Mouse (Mus musculus) ES-E14 (cell line): ENCODE results near the gene Zfp821. TPM values are rescaled to one million over a fixed set of nuclear protein-coding genes. Genes with fewer than 3 reads are reported as not detected.

ENCODE experiments used
- DNase-seq: peaks from one replicate; pipeline ENCODE4 v3.0.0-alpha.2; 2013; ENCODE audit warnings: low read depth, low spot score
- H3K27ac ChIP-seq: 2 replicates; pipeline ENCODE4 v1.5.1; 2012; ENCODE audit warnings: low read depth, mild to moderate bottlenecking, low read length, moderate library complexity, mixed read lengths; ENCODE audit not compliant: poor library complexity, insufficient read depth, severe bottlenecking
- H3K36me3 ChIP-seq: 2 replicates; pipeline ENCODE4 v1.6.1; 2012; ENCODE audit warnings: mild to moderate bottlenecking, low read length, moderate library complexity, mixed read lengths; ENCODE audit not compliant: control insufficient read depth, poor library complexity, insufficient read depth, severe bottlenecking
- H3K4me1 ChIP-seq, 2 experiments: fragments of 150-350 bp in 1 of 2; sonication (generic) in 1 of 2; 2 replicates each; pipeline ENCODE4 v1.6.1; 2012; ENCODE audit warnings: low read length in 2 of 2, mild to moderate bottlenecking in 1 of 2, mixed read lengths in 1 of 2; ENCODE audit not compliant: control insufficient read depth in 2 of 2, insufficient read depth in 2 of 2, poor library complexity in 1 of 2
- H3K4me3 ChIP-seq, 2 experiments: fragments of 150-350 bp in 1 of 2; sonication (generic) in 1 of 2; 2 replicates each; pipeline ENCODE4 v1.5.1; 2012; ENCODE audit warnings: low read length in 2 of 2, low read depth in 1 of 2, mild to moderate bottlenecking in 1 of 2, mixed read lengths in 1 of 2; ENCODE audit not compliant: insufficient read depth in 1 of 2, poor library complexity in 1 of 2, severe bottlenecking in 1 of 2
- H3K9ac ChIP-seq: 2 replicates; pipeline ENCODE4 v1.6.1; 2012; ENCODE audit warnings: low read depth, mild to moderate bottlenecking, low read length, mixed read lengths; ENCODE audit not compliant: poor library complexity, insufficient read depth, severe bottlenecking
- H3K9me3 ChIP-seq: fragments of 150-350 bp; sonication (generic); 2 replicates; pipeline ENCODE4 v1.6.1; 2012; ENCODE audit warnings: low read depth, mild to moderate bottlenecking, low read length; ENCODE audit not compliant: control insufficient read depth, insufficient read depth
- CHD2 ChIP-seq: IDR thresholded peaks from 2 replicates; pipeline ENCODE4 v1.6.1; 2014; ENCODE audit warnings: mild to moderate bottlenecking, low read depth, low read length, inconsistent platforms
- HCFC1 ChIP-seq: IDR thresholded peaks from 2 replicates; pipeline ENCODE4 v1.6.1; 2012; ENCODE audit warnings: low read length, inconsistent platforms, borderline replicate concordance; ENCODE audit not compliant: insufficient read depth
- MAFK ChIP-seq: IDR thresholded peaks from 2 replicates; pipeline ENCODE4 v1.6.1; 2014; ENCODE audit warnings: mild to moderate bottlenecking, low read depth, low read length, inconsistent platforms; ENCODE audit not compliant: insufficient read depth
- ZC3H11A ChIP-seq: IDR thresholded peaks from 2 replicates; pipeline ENCODE4 v1.6.1; 2012; ENCODE audit warnings: low read depth, mild to moderate bottlenecking, inconsistent platforms, low read length, borderline replicate concordance
- ZNF384 ChIP-seq: IDR thresholded peaks from 2 replicates; pipeline ENCODE4 v1.6.1; 2012; ENCODE audit warnings: low read depth, low read length, inconsistent platforms
- in situ Hi-C, 2 experiments: fragments of 600-800 bp; cut with MboI; formaldehyde crosslinking; loops; one replicate each; pipeline ENCODE4 v1.15.1; 2025; ENCODE audit warnings: low sequenced_read_pairs in 2 of 2, inconsistent platforms in 1 of 2; ENCODE audit not compliant: unreplicated experiment in 2 of 2
- total RNA-seq: library from RNA; depleted of rRNA; stranded (reverse); fragments of 300-350 nt; gene quantifications from 2 replicates; pipeline ENCODE4 v1.2.3, GENCODE M21; 2012

The Zfp821 gene
- total RNA-seq, 1 experiment, result 8.7 TPM

- Histone ChIP-seq H3K36me3 (peaks cover 26% of the 10 kb centered on the region), H3K4me1 (no peaks in the 10 kb centered on the region), H3K27ac (no peak overlapping the region), H3K9ac (no peak overlapping the region), H3K4me3 (no peak overlapping the region), H3K9me3 (no peaks in the 10 kb centered on the region; the same call in 1 of the 2 replicates)
- no peak for DNase-seq
- in situ Hi-C loops, result no loop called here
- no peak for TF ChIP-seq ZNF384
- TF ChIP-seq CHD2, result no peak
- no peak for TF ChIP-seq MAFK
- TF ChIP-seq ZC3H11A, result no peak
Observed at GRCm38 (mm10) chr8:109673596-109673995, 31.8 kb upstream of the Zfp821 start.

DNA sequence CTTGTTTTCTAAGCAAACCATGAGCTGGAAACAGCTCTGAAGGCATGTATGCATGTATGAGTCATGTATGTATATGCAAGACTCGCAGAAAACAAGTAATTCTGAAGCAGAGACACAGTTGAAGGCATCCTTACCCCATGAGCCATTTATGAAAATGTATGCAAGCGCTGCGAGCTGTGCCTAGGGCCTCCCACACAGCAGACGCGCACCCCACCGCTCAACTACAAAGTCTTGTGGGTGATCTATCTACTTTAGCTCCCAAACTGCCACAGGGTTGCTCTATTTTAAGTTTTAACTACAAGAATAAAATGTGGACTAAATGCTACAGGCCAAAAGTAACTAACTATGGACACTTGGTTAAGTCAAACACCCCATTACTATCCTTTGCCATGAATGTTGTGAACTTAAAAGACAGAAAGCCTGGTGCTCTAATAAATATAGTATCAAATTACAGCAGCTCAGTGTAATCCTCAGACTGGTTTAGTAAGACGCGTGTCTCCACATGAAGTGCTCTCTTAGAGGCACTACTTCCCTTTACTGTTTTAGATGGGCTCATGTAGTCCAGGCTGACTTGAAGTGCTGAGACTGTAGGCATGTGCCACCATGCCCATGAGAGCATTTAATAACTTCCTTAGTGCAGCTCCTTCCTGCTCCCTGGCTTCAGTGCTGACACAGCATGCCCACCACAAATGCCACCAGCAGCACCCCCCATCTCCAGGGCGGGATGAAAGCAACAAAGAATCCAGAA is 29.3 kb upstream of the Zfp821 start:
- DNase-seq, result no peak
- peaks cover 29% of the 10 kb centered on the region for H3K36me3 ChIP-seq
- H3K9ac ChIP-seq, result no peak overlapping the region
- H3K4me1 ChIP-seq, result no peaks in the 10 kb centered on the region
- TF ChIP-seq MAFK (no peak), ZNF384 (no peak), ZC3H11A (no peak), CHD2 (no peak), HCFC1 (no peak)
- no peak overlapping the region for H3K27ac ChIP-seq
- in situ Hi-C loops, result no loop called here
- no peak overlapping the region for H3K4me3 ChIP-seq
- H3K9me3 ChIP-seq, result no peaks in the 10 kb centered on the region; the same call in 1 of the 2 replicates

DNA sequence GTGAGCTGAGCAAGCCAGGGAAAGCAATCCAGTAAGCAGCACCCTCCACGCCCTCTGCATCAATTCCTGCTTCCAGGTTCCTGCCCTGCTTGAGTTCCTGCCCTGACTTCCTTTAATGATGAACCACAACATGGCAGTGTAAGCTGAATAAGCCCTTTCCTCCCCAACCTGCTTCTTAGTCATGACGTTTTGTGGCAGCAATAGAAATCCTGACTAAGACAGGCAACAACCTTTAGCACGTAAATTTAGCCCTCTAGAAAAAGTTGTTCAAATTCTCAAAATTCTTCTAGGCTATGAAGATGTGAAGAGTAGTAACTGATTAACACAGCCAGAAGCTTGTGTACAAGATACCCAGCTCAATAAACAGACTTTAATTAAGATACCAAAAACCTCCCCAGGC is 23.8 kb upstream of the Zfp821 start:
- Histone ChIP-seq H3K9me3 (no peaks in the 10 kb centered on the region), H3K36me3 (peaks cover 20% of the 10 kb centered on the region)
- TF ChIP-seq MAFK (no peak), ZC3H11A (no peak), CHD2 (no peak), ZNF384 (no peak), HCFC1 (no peak)

GRCm38 (mm10) chr8:109682120-109682519 is 23.2 kb upstream of the Zfp821 start:
- DNase-seq, result no peak

More for the DNA sequence above, 23.8 kb upstream of the Zfp821 start:
- DNase-seq, result no peak
- Histone ChIP-seq H3K4me3 (no peak overlapping the region), H3K27ac (no peak overlapping the region), H3K9ac (no peak overlapping the region), H3K4me1 (no peaks in the 10 kb centered on the region; a peak in 1 of 4 replicates)
- in situ Hi-C loops, result no loop called here

More at GRCm38 (mm10) chr8:109682120-109682519, 23.2 kb upstream of the Zfp821 start:
- H3K4me3 ChIP-seq, result no peak overlapping the region
- H3K9ac ChIP-seq, result no peak overlapping the region
- H3K36me3 ChIP-seq, result peaks cover 20% of the 10 kb centered on the region
- no peak for TF ChIP-seq HCFC1
- no peak for TF ChIP-seq ZNF384
- no peak for TF ChIP-seq MAFK
- no peak for TF ChIP-seq ZC3H11A
- TF ChIP-seq CHD2, result no peak
- no peak overlapping the region for H3K27ac ChIP-seq
- H3K4me1 ChIP-seq, result no peaks in the 10 kb centered on the region; a peak in 1 of 4 replicates
- H3K9me3 ChIP-seq, result no peaks in the 10 kb centered on the region
- in situ Hi-C loops, result no loop called here
